Mouse (Mus musculus): ENCODE measurements around the gene Rev1. TPM values are rescaled to one million over a fixed set of nuclear protein-coding genes. Genes with fewer than 3 reads are reported as not detected.

Gene Rev1
- 27.3 and 32.3 TPM in 2 replicates for polyA plus RNA-seq (2014; fragmentation: Nextera tagmentation; extraction: Ambion mirVana)

- ATAC-seq (ENCODE audit: insufficient read depth) (peak; percentile 93), DNase-seq (peak; percentile 94)
- Histone ChIP-seq H3K9ac (peak within 1 kb of the TSS; percentile 91), H3K27me3 (ENCODE audit: insufficient read depth, low read length) (no peaks in the 10 kb centered on the region), H3K4me3 (ENCODE audit: low read depth, low read length) (peak within 1 kb of the TSS; percentile 87), H3K36me3 (ENCODE audit: insufficient read depth) (no peaks in the 10 kb centered on the region), H3K4me2 (peak within 1 kb of the TSS; percentile 63), H3K4me1 (ENCODE audit: insufficient read depth) (peaks cover 4% of the 10 kb centered on the region), H3K9me3 (ENCODE audit: low read depth, low read length) (no peaks in the 10 kb centered on the region), H3K27ac (ENCODE audit: low read depth) (peak within 1 kb of the TSS; percentile 86)
- peak; percentile 87 for TF ChIP-seq CTCF (IDR thresholded peaks at IDR 0.05; ENCODE audit: low read depth)
- under 1% methylated on average over 78 of the region's 122 CpGs for WGBS
These were observed at the start of gene Rev1 for GRCm38 (mm10) chr1:38129501-38130267. TSS of gene Rev1 (minus strand) at chr1:38129801.

- Histone ChIP-seq H3K4me2 (no peak overlapping the region), H3K27me3 (ENCODE audit: insufficient read depth, low read length) (no peaks in the 10 kb centered on the region), H3K36me3 (ENCODE audit: insufficient read depth) (peaks cover 8% of the 10 kb centered on the region; the same call in 1 of the 2 replicates), H3K4me1 (ENCODE audit: insufficient read depth) (no peaks in the 10 kb centered on the region), H3K27ac (ENCODE audit: low read depth) (no peak overlapping the region), H3K9me3 (ENCODE audit: low read depth, low read length) (no peaks in the 10 kb centered on the region), H3K9ac (no peak overlapping the region), H3K4me3 (ENCODE audit: low read depth, low read length) (no peak overlapping the region)
- 81% methylated on average over 8 of the region's 8 CpGs for WGBS
- TF ChIP-seq CTCF (IDR thresholded peaks at IDR 0.05; ENCODE audit: low read depth) = no peak
- ATAC-seq (ENCODE audit: insufficient read depth) (no peak), DNase-seq (no peak)
These were observed 49.3 kb upstream of the Rev1 start for GRCm38 (mm10) chr1:38178929-38179328.

- TF ChIP-seq CTCF (IDR thresholded peaks at IDR 0.05; ENCODE audit: low read depth) = no peak
- no peak overlapping the region for H3K4me2 ChIP-seq
- no peaks in the 10 kb centered on the region for H3K4me1 ChIP-seq (ENCODE audit: insufficient read depth)
- H3K9me3 ChIP-seq (ENCODE audit: low read depth, low read length) = no peaks in the 10 kb centered on the region
- ATAC-seq (ENCODE audit: insufficient read depth) = no peak
- no peak overlapping the region for H3K4me3 ChIP-seq (ENCODE audit: low read depth, low read length)
- WGBS = 88% methylated on average over 7 of the region's 7 CpGs
- H3K36me3 ChIP-seq (ENCODE audit: insufficient read depth) = peaks cover 2% of the 10 kb centered on the region; the same call in 1 of the 2 replicates
- H3K27ac ChIP-seq (ENCODE audit: low read depth) = no peak overlapping the region
- H3K27me3 ChIP-seq (ENCODE audit: insufficient read depth, low read length) = no peaks in the 10 kb centered on the region
- H3K9ac ChIP-seq = no peak overlapping the region
- DNase-seq = no peak
These were observed 46.5 kb upstream of the Rev1 start for GRCm38 (mm10) chr1:38176077-38176476.

GRCm38 (mm10) chr1:38171874-38172273 is 42.3 kb upstream of the Rev1 start:
- Histone ChIP-seq H3K9ac (no peak overlapping the region), H3K4me3 (ENCODE audit: low read depth, low read length) (no peak overlapping the region), H3K4me1 (ENCODE audit: insufficient read depth) (no peaks in the 10 kb centered on the region), H3K27ac (ENCODE audit: low read depth) (no peak overlapping the region), H3K9me3 (ENCODE audit: low read depth, low read length) (no peaks in the 10 kb centered on the region), H3K4me2 (no peak overlapping the region), H3K27me3 (ENCODE audit: insufficient read depth, low read length) (no peaks in the 10 kb centered on the region), H3K36me3 (ENCODE audit: insufficient read depth) (no peaks in the 10 kb centered on the region)
- WGBS = 69% methylated on average over 4 of the region's 4 CpGs
- no peak for TF ChIP-seq CTCF (IDR thresholded peaks at IDR 0.05; ENCODE audit: low read depth)
- ATAC-seq (ENCODE audit: insufficient read depth) (no peak), DNase-seq (no peak)

GRCm38 (mm10) chr1:38165696-38166095 is 36.1 kb upstream of the Rev1 start:
- DNase-seq = peak; percentile 33
- no peaks in the 10 kb centered on the region for H3K36me3 ChIP-seq (ENCODE audit: insufficient read depth)
- H3K27ac ChIP-seq (ENCODE audit: low read depth) = no peak overlapping the region
- no peak overlapping the region for H3K4me3 ChIP-seq (ENCODE audit: low read depth, low read length)
- 38% methylated on average over 2 of the region's 2 CpGs for WGBS
- H3K4me1 ChIP-seq (ENCODE audit: insufficient read depth) = no peaks in the 10 kb centered on the region
- no peak for TF ChIP-seq CTCF (IDR thresholded peaks at IDR 0.05; ENCODE audit: low read depth)
- H3K9me3 ChIP-seq (ENCODE audit: low read depth, low read length) = no peaks in the 10 kb centered on the region
- H3K27me3 ChIP-seq (ENCODE audit: insufficient read depth, low read length) = no peaks in the 10 kb centered on the region
- H3K9ac ChIP-seq = no peak overlapping the region
- no peak overlapping the region for H3K4me2 ChIP-seq
- ATAC-seq (ENCODE audit: insufficient read depth) = no peak

GRCm38 (mm10) chr1:38150086-38150485 is 20.5 kb upstream of the Rev1 start:
- H3K36me3 ChIP-seq (ENCODE audit: insufficient read depth) = no peaks in the 10 kb centered on the region
- no peak overlapping the region for H3K27ac ChIP-seq (ENCODE audit: low read depth)
- ATAC-seq (ENCODE audit: insufficient read depth) (no peak), DNase-seq (no peak)
- no peaks in the 10 kb centered on the region for H3K9me3 ChIP-seq (ENCODE audit: low read depth, low read length)
- no peak overlapping the region for H3K4me3 ChIP-seq (ENCODE audit: low read depth, low read length)
- no peaks in the 10 kb centered on the region for H3K4me1 ChIP-seq (ENCODE audit: insufficient read depth)
- H3K4me2 ChIP-seq = no peak overlapping the region
- no peak overlapping the region for H3K9ac ChIP-seq
- no peak for TF ChIP-seq CTCF (IDR thresholded peaks at IDR 0.05; ENCODE audit: low read depth)
- WGBS = 78% methylated on average over 5 of the region's 5 CpGs
- no peaks in the 10 kb centered on the region for H3K27me3 ChIP-seq (ENCODE audit: insufficient read depth, low read length)

- DNase-seq (no peak), ATAC-seq (ENCODE audit: insufficient read depth) (no peak)
- Histone ChIP-seq H3K9ac (no peak overlapping the region), H3K27ac (ENCODE audit: low read depth) (no peak overlapping the region), H3K4me3 (ENCODE audit: low read depth, low read length) (no peak overlapping the region), H3K9me3 (ENCODE audit: low read depth, low read length) (no peaks in the 10 kb centered on the region), H3K4me2 (no peak overlapping the region), H3K27me3 (ENCODE audit: insufficient read depth, low read length) (no peaks in the 10 kb centered on the region), H3K4me1 (ENCODE audit: insufficient read depth) (no peaks in the 10 kb centered on the region), H3K36me3 (ENCODE audit: insufficient read depth) (no peaks in the 10 kb centered on the region)
- WGBS = 93% methylated on average over 4 of the region's 4 CpGs
- no peak for TF ChIP-seq CTCF (IDR thresholded peaks at IDR 0.05; ENCODE audit: low read depth)
These were observed 16.4 kb upstream of the Rev1 start for GRCm38 (mm10) chr1:38146008-38146407.
